Mouse (Mus musculus) kidney, postnatal 36 days (tissue): ENCODE data around the gene Svs1.
"Not testable (repeated sequence)": the region's sequence is repeated elsewhere in the genome, so short reads cannot be mapped to it uniquely, and the experiment has no call there.

Source experiments
- DNase-seq, 2 experiments: peaks; one replicate each; pipeline ENCODE4 v3.0.0; 2021 to 2022; ENCODE audit warnings: mixed read lengths in 2 of 2

The Svs1 gene

GRCm38 (mm10) chr6:48986444-48986990 is at the start of gene Svs1:
Gene Svs1, plus strand, starts transcription at chr6:48986861.
- DNase-seq, result peak; percentile 56 to 67

- DNase-seq, result no peak
Measured at GRCm38 (mm10) chr6:48949596-48949995, 37.1 kb upstream of the Svs1 start.

- DNase-seq, result no peak
Measured at GRCm38 (mm10) chr6:48950676-48951075, 36.0 kb upstream of the Svs1 start.

GRCm38 (mm10) chr6:48951630-48952029 is 35.0 kb upstream of the Svs1 start:
- no peak for DNase-seq

- no peak for DNase-seq
Measured at GRCm38 (mm10) chr6:48953220-48953619, 33.4 kb upstream of the Svs1 start.

- no peak for DNase-seq
Measured at GRCm38 (mm10) chr6:48954211-48954610, 32.5 kb upstream of the Svs1 start.

GRCm38 (mm10) chr6:48954946-48955345 is 31.7 kb upstream of the Svs1 start:
- DNase-seq, result peak; percentile 83 to 91

GRCm38 (mm10) chr6:48956785-48957184 is 29.9 kb upstream of the Svs1 start:
- no peak for DNase-seq

- peak; percentile 24 to 60 for DNase-seq
Measured at GRCm38 (mm10) chr6:48958053-48958452, 28.6 kb upstream of the Svs1 start.

- DNase-seq, result peak; percentile 19 to 53
Measured at GRCm38 (mm10) chr6:48959151-48959550, 27.5 kb upstream of the Svs1 start.

- not testable (repeated sequence) for DNase-seq
Measured at GRCm38 (mm10) chr6:48966696-48967095, 20.0 kb upstream of the Svs1 start.

- DNase-seq, result no peak
Measured at GRCm38 (mm10) chr6:48967868-48968267, 18.8 kb upstream of the Svs1 start.

- no peak for DNase-seq
Measured at GRCm38 (mm10) chr6:48974663-48975062, 12.0 kb upstream of the Svs1 start, which contains the start of gene Doxl2. Gene Doxl2, plus strand, starts transcription at chr6:48974963.

- DNase-seq, result no peak
Measured at GRCm38 (mm10) chr6:48979616-48980015, 7.0 kb upstream of the Svs1 start.

- DNase-seq, result no peak
Measured at GRCm38 (mm10) chr6:48982305-48982704, 4.4 kb upstream of the Svs1 start.

- DNase-seq, result no peak
Measured at GRCm38 (mm10) chr6:48989971-48990370, 3.3 kb downstream of the Svs1 start.

- DNase-seq, result peak; percentile 43 to 53
Measured at GRCm38 (mm10) chr6:48991991-48992390, 5.3 kb downstream of the Svs1 start.

GRCm38 (mm10) chr6:48998186-48998585 is 11.5 kb downstream of the Svs1 start:
- peak in 1 of 2 experiments; percentile 9 for DNase-seq

GRCm38 (mm10) chr6:48998796-48999195 is 12.1 kb downstream of the Svs1 start:
- no peak for DNase-seq

- DNase-seq, result peak; percentile 15 to 57
Measured at GRCm38 (mm10) chr6:49003381-49003780, 16.7 kb downstream of the Svs1 start.

GRCm38 (mm10) chr6:49007981-49008380 is 21.3 kb downstream of the Svs1 start:
- DNase-seq, result peak; percentile 69 to 82

GRCm38 (mm10) chr6:49008420-49009160 is 21.9 kb downstream of the Svs1 start:
- DNase-seq, result peak; percentile 5 to 8

GRCm38 (mm10) chr6:49009161-49009555 is 22.5 kb downstream of the Svs1 start:
- DNase-seq, result no peak

- DNase-seq, result no peak
Measured at GRCm38 (mm10) chr6:49009665-49010064, 23.0 kb downstream of the Svs1 start.
